Mouse (Mus musculus): ENCODE measurements around the gene Ticrr. TPM values are rescaled to one million over a fixed set of nuclear protein-coding genes. Genes with fewer than 3 reads are reported as not detected.

Ticrr gene
- polyA plus RNA-seq, 1 experiment from 2014 or later, result 1.5 TPM

- Histone ChIP-seq H3K36me3 (replicated peaks) (no peaks in the 10 kb centered on the region), H3K9me3 (no peaks in the 10 kb centered on the region), H3K9ac (no peak overlapping the region), H3K4me3 (no peak overlapping the region), H3K27me3 (replicated peaks) (no peaks in the 10 kb centered on the region), H3K27ac (no peak overlapping the region), H3K4me1 (no peaks in the 10 kb centered on the region), H3K4me2 (no peak overlapping the region)
- ATAC-seq (replicated peaks), result no peak
- WGBS, result 81% methylated on average over 3 of the region's 3 CpGs
Measured at GRCm38 (mm10) chr7:79647233-79647632, 12.8 kb upstream of the Ticrr start.

- no peak overlapping the region for H3K4me2 ChIP-seq
- H3K27ac ChIP-seq, result no peak overlapping the region
- no peak overlapping the region for H3K9ac ChIP-seq
- no peak overlapping the region for H3K4me3 ChIP-seq
- 9% methylated on average over 3 of the region's 3 CpGs for WGBS
- no peaks in the 10 kb centered on the region for H3K4me1 ChIP-seq
- H3K27me3 ChIP-seq (replicated peaks), result no peaks in the 10 kb centered on the region
- ATAC-seq (replicated peaks), result no peak
- no peaks in the 10 kb centered on the region for H3K9me3 ChIP-seq
- no peaks in the 10 kb centered on the region for H3K36me3 ChIP-seq (replicated peaks)
Measured at GRCm38 (mm10) chr7:79649005-79649404, 11.0 kb upstream of the Ticrr start.

GRCm38 (mm10) chr7:79654185-79654584, 5.8 kb upstream of the Ticrr start:
- WGBS, result 74% methylated on average over 1 of the region's 1 CpGs
- Histone ChIP-seq H3K36me3 (replicated peaks) (no peaks in the 10 kb centered on the region), H3K27ac (no peak overlapping the region), H3K4me1 (peaks cover 1% of the 10 kb centered on the region; the same call in 1 of the 2 replicates), H3K9me3 (no peaks in the 10 kb centered on the region), H3K9ac (no peak overlapping the region), H3K27me3 (replicated peaks) (no peaks in the 10 kb centered on the region), H3K4me3 (no peak overlapping the region), H3K4me2 (no peak overlapping the region)
- ATAC-seq (replicated peaks), result no peak

- no peak overlapping the region for H3K4me2 ChIP-seq
- H3K27me3 ChIP-seq (replicated peaks), result no peaks in the 10 kb centered on the region
- no peak overlapping the region for H3K4me3 ChIP-seq
- 33% methylated on average over 1 of the region's 1 CpGs for WGBS
- H3K9ac ChIP-seq, result no peak overlapping the region
- no peaks in the 10 kb centered on the region for H3K36me3 ChIP-seq (replicated peaks)
- H3K4me1 ChIP-seq, result peaks cover 5% of the 10 kb centered on the region
- no peaks in the 10 kb centered on the region for H3K9me3 ChIP-seq
- ATAC-seq (replicated peaks), result no peak
- no peak overlapping the region for H3K27ac ChIP-seq
Measured at GRCm38 (mm10) chr7:79654586-79654985, 5.4 kb upstream of the Ticrr start.

- under 1% methylated on average over 73 of the region's 73 CpGs for WGBS
- peak; percentile 15; the same call in 1 of the 2 replicates for ATAC-seq (replicated peaks)
- Histone ChIP-seq H3K36me3 (replicated peaks) (no peaks in the 10 kb centered on the region), H3K4me2 (peak overlapping the region; percentile 100), H3K9ac (peak overlapping the region; percentile 47), H3K4me3 (peak overlapping the region; percentile 66), H3K27ac (no peak overlapping the region), H3K9me3 (no peaks in the 10 kb centered on the region), H3K4me1 (peaks cover 16% of the 10 kb centered on the region), H3K27me3 (replicated peaks) (no peaks in the 10 kb centered on the region)
Measured at GRCm38 (mm10) chr7:79660291-79661150, 525 bp downstream of the Ticrr start.

- peaks cover 16% of the 10 kb centered on the region for H3K4me1 ChIP-seq
- H3K27me3 ChIP-seq (replicated peaks), result no peaks in the 10 kb centered on the region
- peak overlapping the region; percentile 100 for H3K4me2 ChIP-seq
- H3K36me3 ChIP-seq (replicated peaks), result no peaks in the 10 kb centered on the region
- WGBS, result 16% methylated on average over 5 of the region's 5 CpGs
- H3K9me3 ChIP-seq, result no peaks in the 10 kb centered on the region
- no peak overlapping the region for H3K27ac ChIP-seq
- no peak for ATAC-seq (replicated peaks)
- H3K4me3 ChIP-seq, result peak overlapping the region; percentile 66
- peak overlapping the region; percentile 47; the same call in 1 of the 2 replicates for H3K9ac ChIP-seq
Measured at GRCm38 (mm10) chr7:79661253-79661890, 1.4 kb downstream of the Ticrr start.

- no peaks in the 10 kb centered on the region for H3K4me1 ChIP-seq
- H3K9ac ChIP-seq, result no peak overlapping the region
- H3K9me3 ChIP-seq, result no peaks in the 10 kb centered on the region
- H3K36me3 ChIP-seq (replicated peaks), result no peaks in the 10 kb centered on the region
- no peaks in the 10 kb centered on the region for H3K27me3 ChIP-seq (replicated peaks)
- no peak overlapping the region for H3K27ac ChIP-seq
- no peak overlapping the region for H3K4me3 ChIP-seq
- ATAC-seq (replicated peaks), result no peak
- H3K4me2 ChIP-seq, result no peak overlapping the region
Measured at GRCm38 (mm10) chr7:79666690-79667089, 6.7 kb downstream of the Ticrr start.

GRCm38 (mm10) chr7:79670900-79671604, 11.1 kb downstream of the Ticrr start:
- no peak overlapping the region for H3K4me2 ChIP-seq
- 88% methylated on average over 4 of the region's 4 CpGs for WGBS

GRCm38 (mm10) chr7:79679186-79679585, 19.2 kb downstream of the Ticrr start:
- no peaks in the 10 kb centered on the region for H3K9me3 ChIP-seq
- ATAC-seq (replicated peaks), result no peak
- no peak overlapping the region for H3K4me2 ChIP-seq
- H3K9ac ChIP-seq, result no peak overlapping the region
- no peak overlapping the region for H3K27ac ChIP-seq
- H3K27me3 ChIP-seq (replicated peaks), result no peaks in the 10 kb centered on the region
- H3K4me3 ChIP-seq, result no peak overlapping the region
- no peaks in the 10 kb centered on the region for H3K4me1 ChIP-seq
- H3K36me3 ChIP-seq (replicated peaks), result no peaks in the 10 kb centered on the region; the same call in 1 of the 2 replicates

More at GRCm38 (mm10) chr7:79670900-79671604, 11.1 kb downstream of the Ticrr start:
- H3K36me3 ChIP-seq (replicated peaks), result no peaks in the 10 kb centered on the region
- H3K27ac ChIP-seq, result no peak overlapping the region
- no peak overlapping the region for H3K4me3 ChIP-seq
- H3K4me1 ChIP-seq, result no peaks in the 10 kb centered on the region
- no peak for ATAC-seq (replicated peaks)
- no peaks in the 10 kb centered on the region for H3K9me3 ChIP-seq
- H3K9ac ChIP-seq, result no peak overlapping the region
- no peaks in the 10 kb centered on the region for H3K27me3 ChIP-seq (replicated peaks)

- H3K4me2 ChIP-seq, result no peak overlapping the region
- no peak overlapping the region for H3K9ac ChIP-seq
- no peak overlapping the region for H3K27ac ChIP-seq
- H3K9me3 ChIP-seq, result no peaks in the 10 kb centered on the region
- no peaks in the 10 kb centered on the region; the same call in 1 of the 2 replicates for H3K36me3 ChIP-seq (replicated peaks)
- ATAC-seq (replicated peaks), result no peak
- H3K27me3 ChIP-seq (replicated peaks), result no peaks in the 10 kb centered on the region
- no peaks in the 10 kb centered on the region for H3K4me1 ChIP-seq
- H3K4me3 ChIP-seq, result no peak overlapping the region
- WGBS, result 100% methylated on average over 2 of the region's 2 CpGs
Measured at GRCm38 (mm10) chr7:79680231-79680630, 20.2 kb downstream of the Ticrr start.

- no peak for ATAC-seq (replicated peaks)
- no peaks in the 10 kb centered on the region for H3K9me3 ChIP-seq
- no peaks in the 10 kb centered on the region for H3K27me3 ChIP-seq (replicated peaks)
- no peak overlapping the region for H3K27ac ChIP-seq
- 90% methylated on average over 8 of the region's 8 CpGs for whole genome bisulfite sequencing
- H3K36me3 ChIP-seq (replicated peaks), result no peaks in the 10 kb centered on the region; the same call in 1 of the 2 replicates
- H3K9ac ChIP-seq, result no peak overlapping the region
- no peaks in the 10 kb centered on the region for H3K4me1 ChIP-seq
- H3K4me2 ChIP-seq, result no peak overlapping the region
- H3K4me3 ChIP-seq, result no peak overlapping the region
Measured at GRCm38 (mm10) chr7:79696495-79696894, 36.5 kb downstream of the Ticrr start.

GRCm38 (mm10) chr7:79702755-79703154, 42.8 kb downstream of the Ticrr start:
- WGBS, result 86% methylated on average over 16 of the region's 16 CpGs
- H3K36me3 ChIP-seq (replicated peaks), result no peaks in the 10 kb centered on the region
- no peak for ATAC-seq (replicated peaks)
- no peaks in the 10 kb centered on the region for H3K9me3 ChIP-seq
- H3K27me3 ChIP-seq (replicated peaks), result no peaks in the 10 kb centered on the region
- H3K27ac ChIP-seq, result no peak overlapping the region
- no peak overlapping the region for H3K4me3 ChIP-seq
- H3K4me2 ChIP-seq, result no peak overlapping the region
- no peaks in the 10 kb centered on the region for H3K4me1 ChIP-seq
- H3K9ac ChIP-seq, result no peak overlapping the region
